8 mouse cellular contexts compared by ENCODE assay signal in genomic region chr9:52167084-52167483, GRCm38 (mm10). TPM values are rescaled to one million over a fixed set of nuclear protein-coding genes. Genes with fewer than 3 reads are reported as not detected.
A peak's percentile ranks its signal among the peaks of the same experiment; 100 is the strongest.
DNase-seq lines count a peak whose midpoint lies in the region; ATAC-seq and TF ChIP-seq lines count a peak whose summit lies in the region.

No protein-coding gene starts in this region.

- peaks cover 12% of the 10 kb centered on the region; the same call in 1 of the 2 replicates for H3K4me1 ChIP-seq in kidney, embryonic 14.5 days (ENCODE audit: control insufficient read depth, insufficient read depth, low read length)
- H3K4me1 ChIP-seq in hindbrain, embryonic 15.5 days (replicated peaks) = peaks cover 36% of the 10 kb centered on the region
- H3K4me1 ChIP-seq in midbrain, embryonic 15.5 days = peaks cover 32% of the 10 kb centered on the region

- no peak for ATAC-seq in kidney, embryonic 14.5 days (ENCODE audit: low FRiP score, low TSS enrichment)
- no peak for ATAC-seq in hindbrain, embryonic 15.5 days (ENCODE audit: low FRiP score, low read depth)
- no peak for ATAC-seq in midbrain, embryonic 15.5 days (replicated peaks)

- 11% methylated on average over 3 of the region's 3 CpGs for WGBS in kidney, embryonic 14.5 days
- 6% methylated on average over 3 of the region's 3 CpGs for WGBS in hindbrain, embryonic 15.5 days
- 6% methylated on average over 3 of the region's 3 CpGs for WGBS in midbrain, embryonic 15.5 days

- TF ChIP-seq CTCF in brain, embryonic 14.5 days (IDR thresholded peaks at IDR 0.05; ENCODE audit: borderline replicate concordance, extremely low read depth, insufficient read depth, insufficient read length) = no peak

- 0 out of 2 replicates have a peak, but pooled peaks cover 3% of the 10 kb centered on the region for H3K27me3 ChIP-seq in kidney, embryonic 14.5 days (ENCODE audit: control insufficient read depth, insufficient read depth, low read length)
- H3K27me3 ChIP-seq in hindbrain, embryonic 15.5 days = no peaks in the 10 kb centered on the region
- H3K27me3 ChIP-seq in midbrain, embryonic 15.5 days (replicated peaks) = no peaks in the 10 kb centered on the region

- H3K9ac ChIP-seq in kidney, embryonic 14.5 days (ENCODE audit: low read depth, low read length) = peak overlapping the region; percentile 87; the same call in 1 of the 2 replicates
- H3K9ac ChIP-seq in hindbrain, embryonic 15.5 days = peak overlapping the region; percentile 95; the same call in 1 of the 2 replicates
- peak overlapping the region; percentile 99 for H3K9ac ChIP-seq in midbrain, embryonic 15.5 days

- no peaks in the 10 kb centered on the region for H3K36me3 ChIP-seq in kidney, embryonic 14.5 days (ENCODE audit: control insufficient read depth, insufficient read depth, low read length)
- H3K36me3 ChIP-seq in hindbrain, embryonic 15.5 days = 0 out of 2 replicates have a peak, but pooled peaks cover 3% of the 10 kb centered on the region
- H3K36me3 ChIP-seq in midbrain, embryonic 15.5 days (replicated peaks) = no peaks in the 10 kb centered on the region

- no peak overlapping the region for H3K27ac ChIP-seq in kidney, embryonic 14.5 days (ENCODE audit: low read depth, low read length)
- H3K27ac ChIP-seq in hindbrain, embryonic 15.5 days (replicated peaks) = peak overlapping the region; percentile 97
- peak overlapping the region; percentile 99 for H3K27ac ChIP-seq in midbrain, embryonic 15.5 days

- peak overlapping the region; percentile 59 for H3K4me2 ChIP-seq in kidney, embryonic 14.5 days (replicated peaks; ENCODE audit: low read depth, low read length)
- H3K4me2 ChIP-seq in hindbrain, embryonic 15.5 days = peak overlapping the region; percentile 74
- H3K4me2 ChIP-seq in midbrain, embryonic 15.5 days = peak overlapping the region; percentile 83

- TF ChIP-seq POLR2A in brain, embryonic 14.5 days (IDR thresholded peaks at IDR 0.05; ENCODE audit: borderline replicate concordance, extremely low read depth, insufficient read depth, insufficient read length, poor library complexity, severe bottlenecking) = no peak

- H3K9me3 ChIP-seq in kidney, embryonic 14.5 days (ENCODE audit: control insufficient read depth, low read length) = no peaks in the 10 kb centered on the region
- H3K9me3 ChIP-seq in hindbrain, embryonic 15.5 days = no peaks in the 10 kb centered on the region
- H3K9me3 ChIP-seq in midbrain, embryonic 15.5 days = no peaks in the 10 kb centered on the region

- peak overlapping the region; percentile 89 for H3K4me3 ChIP-seq in kidney, embryonic 14.5 days (ENCODE audit: low read length)
- H3K4me3 ChIP-seq in hindbrain, embryonic 15.5 days = peak overlapping the region; percentile 99
- peak overlapping the region; percentile 97 for H3K4me3 ChIP-seq in midbrain, embryonic 15.5 days

- no peak for DNase-seq in kidney, adult 11 months
- peak; percentile 49 for DNase-seq in brain, embryonic 14.5 days (ENCODE audit: low read depth)
- no peak for DNase-seq in layer of hippocampus, adult 9-10 months (ENCODE audit: low spot score)
- no peak for DNase-seq in right cerebral cortex, postnatal 14 days
- DNase-seq in thymus, postnatal 36 days = no peak

RNA-seq across cellular contexts. Expression of gene Zc3h12c, which starts 1.3 kb away (rescaled TPM):
- 5.4 and 5.5 TPM in 2 replicates for polyA plus RNA-seq in kidney, embryonic 14.5 days (2014; fragmentation: Nextera tagmentation; extraction: Ambion mirVana)
- 8.5 and 10.1 TPM in 2 replicates for polyA plus RNA-seq in brain, embryonic 14.5 days (2012; rRNA removed)
- polyA plus RNA-seq in hindbrain, embryonic 15.5 days (2015; fragmentation: Nextera tagmentation; extraction: Ambion mirVana) = 4.5 and 6.3 TPM in 2 replicates
- polyA plus RNA-seq in midbrain, embryonic 15.5 days (2015; fragmentation: Nextera tagmentation; extraction: Ambion mirVana) = 6.0 and 6.4 TPM in 2 replicates
